Mouse (Mus musculus): Measurements from ENCODE around the gene Smchd1. TPM values are rescaled to one million over a fixed set of nuclear protein-coding genes. Genes with fewer than 3 reads are reported as not detected.

The Smchd1 gene
- polyA plus RNA-seq, 1 experiment from 2014 or later: 42.8 TPM

- Histone ChIP-seq H3K9me3 (replicated peaks; ENCODE audit: control insufficient read depth, low read length) (no peaks in the 10 kb centered on the region; the same call in 1 of the 2 replicates), H3K27ac (ENCODE audit: low read length) (no peak overlapping the region), H3K9ac (ENCODE audit: low read length) (no peak overlapping the region), H3K4me3 (replicated peaks; ENCODE audit: low read length) (no peak overlapping the region), H3K36me3 (ENCODE audit: control insufficient read depth, insufficient read depth, low read length) (no peaks in the 10 kb centered on the region), H3K27me3 (ENCODE audit: control insufficient read depth, insufficient read depth, low read length) (no peaks in the 10 kb centered on the region), H3K4me1 (ENCODE audit: control insufficient read depth, insufficient read depth, low read length) (no peaks in the 10 kb centered on the region), H3K4me2 (ENCODE audit: low read depth, low read length) (no peak overlapping the region)
- 80% methylated on average over 4 of the region's 4 CpGs for WGBS
- ATAC-seq (ENCODE audit: insufficient read depth, low FRiP score): no peak
Observed at GRCm38 (mm10) chr17:71299879-71300278, 175.3 kb downstream of the Smchd1 start.

- ATAC-seq (ENCODE audit: insufficient read depth, low FRiP score): no peak
- Histone ChIP-seq H3K27ac (ENCODE audit: low read length) (no peak overlapping the region), H3K27me3 (ENCODE audit: control insufficient read depth, insufficient read depth, low read length) (no peaks in the 10 kb centered on the region), H3K4me1 (ENCODE audit: control insufficient read depth, insufficient read depth, low read length) (no peaks in the 10 kb centered on the region), H3K36me3 (ENCODE audit: control insufficient read depth, insufficient read depth, low read length) (no peaks in the 10 kb centered on the region), H3K4me2 (ENCODE audit: low read depth, low read length) (no peak overlapping the region), H3K9ac (ENCODE audit: low read length) (no peak overlapping the region), H3K4me3 (replicated peaks; ENCODE audit: low read length) (no peak overlapping the region), H3K9me3 (replicated peaks; ENCODE audit: control insufficient read depth, low read length) (no peaks in the 10 kb centered on the region; the same call in 1 of the 2 replicates)
- 71% methylated on average over 3 of the region's 3 CpGs for WGBS
Observed at GRCm38 (mm10) chr17:71294570-71294969, 180.6 kb downstream of the Smchd1 start.

Other genes with a start within 250 kb of the Smchd1 start
- gene Emilin2, start 163.4 kb downstream of the Smchd1 start, polyA plus RNA-seq (2015; fragmentation: Nextera tagmentation; extraction: Ambion mirVana): 3.0 and 4.5 TPM in 2 replicates
- gene Gm4707, start 15.4 kb downstream of the Smchd1 start, polyA plus RNA-seq (2015; fragmentation: Nextera tagmentation; extraction: Ambion mirVana): 3.3 and 3.7 TPM in 2 replicates
- 37.6 and 37.9 TPM in 2 replicates for gene Ndc80, start 51.5 kb upstream of the Smchd1 start, polyA plus RNA-seq (2015; fragmentation: Nextera tagmentation; extraction: Ambion mirVana)
- 0.49 and 0.54 TPM in 2 replicates for gene Spdya, start 76.7 kb upstream of the Smchd1 start, polyA plus RNA-seq (2015; fragmentation: Nextera tagmentation; extraction: Ambion mirVana)
- gene Wdr43, start 140.6 kb upstream of the Smchd1 start, polyA plus RNA-seq (2015; fragmentation: Nextera tagmentation; extraction: Ambion mirVana): 72.9 and 73.1 TPM in 2 replicates
- 0.75 and 1.2 TPM in 2 replicates for gene Togaram2, start 197.9 kb upstream of the Smchd1 start, polyA plus RNA-seq (2015; fragmentation: Nextera tagmentation; extraction: Ambion mirVana)

All from stomach, embryonic 16.5 days (tissue).